Mouse (Mus musculus): ENCODE data around the gene Raet1e.
"Not testable (repeated sequence)": the region's sequence is repeated elsewhere in the genome, so short reads cannot be mapped to it uniquely, and the experiment has no call there.

The Raet1e gene

GRCm38 (mm10) chr10:22273684-22274305, 115.4 kb downstream of the Raet1e start:
- no peak for DNase-seq (ENCODE audit: low read depth, low spot score)

- no peak for DNase-seq (ENCODE audit: low read depth, low spot score)
Observed at GRCm38 (mm10) chr10:22274445-22275057, 116.2 kb downstream of the Raet1e start.

- not testable (repeated sequence) for DNase-seq (ENCODE audit: low read depth, low spot score)
Observed at GRCm38 (mm10) chr10:22278468-22278867, 120.1 kb downstream of the Raet1e start.

- no peak for DNase-seq (ENCODE audit: low read depth, low spot score)
Observed at GRCm38 (mm10) chr10:22282816-22283215, 124.4 kb downstream of the Raet1e start.

GRCm38 (mm10) chr10:22295676-22296075, 137.3 kb downstream of the Raet1e start:
- no peak for DNase-seq (ENCODE audit: low read depth, low spot score)

- DNase-seq (ENCODE audit: low read depth, low spot score): no peak
Observed at GRCm38 (mm10) chr10:22297033-22297762, 138.8 kb downstream of the Raet1e start.

- no peak for DNase-seq (ENCODE audit: low read depth, low spot score)
Observed at GRCm38 (mm10) chr10:22297766-22298461, 139.5 kb downstream of the Raet1e start.

- DNase-seq (ENCODE audit: low read depth, low spot score): no peak
Observed at GRCm38 (mm10) chr10:22299324-22299723, 141.0 kb downstream of the Raet1e start.

GRCm38 (mm10) chr10:22301641-22302040, 143.3 kb downstream of the Raet1e start:
- DNase-seq (ENCODE audit: low read depth, low spot score): no peak

- no peak for DNase-seq (ENCODE audit: low read depth, low spot score)
Observed at GRCm38 (mm10) chr10:22302344-22303057, 144.1 kb downstream of the Raet1e start.

- no peak for DNase-seq (ENCODE audit: low read depth, low spot score)
Observed at GRCm38 (mm10) chr10:22303736-22304135, 145.4 kb downstream of the Raet1e start.

- no peak for DNase-seq (ENCODE audit: low read depth, low spot score)
Observed at GRCm38 (mm10) chr10:22305801-22306200, 147.4 kb downstream of the Raet1e start.

- DNase-seq (ENCODE audit: low read depth, low spot score): no peak
Observed at GRCm38 (mm10) chr10:22306452-22306851, 148.1 kb downstream of the Raet1e start.

- no peak for DNase-seq (ENCODE audit: low read depth, low spot score)
Observed at GRCm38 (mm10) chr10:22308221-22308620, 149.9 kb downstream of the Raet1e start.

GRCm38 (mm10) chr10:22322858-22323257, 164.5 kb downstream of the Raet1e start:
- no peak for DNase-seq (ENCODE audit: low read depth, low spot score)

GRCm38 (mm10) chr10:22345721-22346120, 187.4 kb downstream of the Raet1e start:
- DNase-seq (ENCODE audit: low read depth, low spot score): not testable (repeated sequence)

- DNase-seq (ENCODE audit: low read depth, low spot score): not testable (repeated sequence)
Observed at GRCm38 (mm10) chr10:22353548-22354195, 195.3 kb downstream of the Raet1e start.

GRCm38 (mm10) chr10:22354196-22354574, 195.8 kb downstream of the Raet1e start:
- DNase-seq (ENCODE audit: low read depth, low spot score): not testable (repeated sequence)

GRCm38 (mm10) chr10:22357373-22357772, 199.0 kb downstream of the Raet1e start:
- not testable (repeated sequence) for DNase-seq (ENCODE audit: low read depth, low spot score)

GRCm38 (mm10) chr10:22360252-22360651, 201.9 kb downstream of the Raet1e start, which contains the start of gene Raet1d:
Gene Raet1d, plus strand, starts transcription at chr10:22360552.
- DNase-seq (ENCODE audit: low read depth, low spot score): not testable (repeated sequence)

GRCm38 (mm10) chr10:22360957-22361356, 202.6 kb downstream of the Raet1e start:
- not testable (repeated sequence) for DNase-seq (ENCODE audit: low read depth, low spot score)
